Mouse (Mus musculus): ENCODE results near the gene Abhd8. TPM values are rescaled to one million over a fixed set of nuclear protein-coding genes. Genes with fewer than 3 reads are reported as not detected.

Gene Abhd8
- polyA plus RNA-seq (2016; fragmentation: Nextera tagmentation; extraction: Ambion mirVana), result 109 and 111 TPM in 2 replicates

DNA sequence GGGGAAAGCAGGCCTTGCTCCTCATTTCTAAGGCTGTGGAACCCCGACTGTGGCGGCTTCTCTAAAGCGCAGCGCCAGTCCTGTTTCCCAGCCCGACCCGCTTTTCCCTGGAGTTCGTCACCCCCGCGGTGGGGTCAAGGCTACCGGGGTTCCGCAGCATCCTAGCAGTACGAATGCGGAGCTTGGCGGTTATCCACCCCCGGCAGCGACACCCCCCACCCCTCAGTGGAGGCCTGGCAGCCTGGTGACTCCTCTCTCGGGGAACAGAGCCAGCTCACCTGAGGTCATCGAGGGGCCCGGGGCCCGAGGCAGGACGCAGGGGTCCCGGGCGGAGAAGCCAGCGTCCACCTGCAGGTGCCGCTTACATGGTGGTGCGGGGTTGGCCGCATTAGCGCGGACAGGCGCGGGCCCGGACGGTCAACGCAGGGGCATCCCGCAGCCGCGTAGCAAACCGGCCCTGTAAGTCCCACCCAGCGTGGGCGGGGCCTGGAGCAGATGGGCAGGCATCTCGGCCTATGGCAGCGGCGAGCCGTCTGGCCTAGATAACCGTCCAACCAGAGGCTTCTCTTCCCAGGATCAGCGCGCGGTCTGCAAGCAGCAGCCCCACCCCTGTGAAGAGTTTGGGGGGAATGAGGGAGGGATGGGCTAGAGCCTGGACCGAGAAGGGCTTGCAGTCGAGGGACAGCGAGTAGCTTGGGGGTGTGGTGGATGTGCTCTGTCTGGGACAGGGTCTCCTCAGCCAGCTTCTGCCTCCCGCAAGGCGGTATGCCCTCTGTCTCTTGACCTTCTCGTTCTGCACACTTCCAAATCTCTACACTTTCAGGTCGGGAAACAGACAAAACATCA, at the start of gene Abhd8:
Gene Abhd8 (minus strand): TSS at position 468 of the 846 bp plus-strand sequence.
- Histone ChIP-seq H3K9ac (replicated peaks) (peak within 1 kb of the TSS; percentile 91), H3K27ac (replicated peaks) (peak within 1 kb of the TSS; percentile 74), H3K4me2 (replicated peaks) (peak within 1 kb of the TSS; percentile 90), H3K4me1 (peaks cover 37% of the 10 kb centered on the region), H3K36me3 (peaks cover 35% of the 10 kb centered on the region), H3K9me3 (no peaks in the 10 kb centered on the region), H3K4me3 (peak within 1 kb of the TSS; percentile 84), H3K27me3 (no peaks in the 10 kb centered on the region)
- WGBS, result 1% methylated on average over 52 of the region's 55 CpGs
- peak; percentile 83 for ATAC-seq (ENCODE audit: low FRiP score, low read depth)

DNA sequence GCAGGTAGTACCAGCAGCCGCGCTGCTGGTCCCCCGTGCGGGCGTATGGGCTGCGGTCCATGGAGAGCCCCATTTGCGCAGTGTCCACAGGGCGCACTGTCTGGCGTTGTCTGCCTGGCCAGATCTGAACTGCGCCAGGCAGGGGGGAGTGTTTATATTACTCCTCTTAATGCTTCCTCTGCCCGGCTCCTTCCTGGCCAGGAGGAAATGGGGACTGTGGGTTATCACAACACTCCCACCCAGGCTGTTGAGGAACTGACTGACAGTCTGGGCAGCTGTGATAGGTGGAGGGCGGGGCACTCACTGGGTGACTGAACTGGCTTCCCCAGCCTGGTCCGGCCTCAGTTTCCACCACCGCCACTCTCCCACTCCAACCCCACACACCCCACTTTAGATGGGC, 48.2 kb upstream of the Abhd8 start, which contains the start of gene Plvap:
Gene Plvap (minus strand): TSS at position 109 of the 400 bp plus-strand sequence.
- H3K9ac ChIP-seq (replicated peaks), result no peak within 1 kb of the TSS
- H3K4me2 ChIP-seq (replicated peaks), result no peak within 1 kb of the TSS
- no peaks in the 10 kb centered on the region for H3K9me3 ChIP-seq
- H3K4me3 ChIP-seq, result no peak within 1 kb of the TSS
- 71% methylated on average over 14 of the region's 14 CpGs for WGBS
- H3K4me1 ChIP-seq, result peaks cover 9% of the 10 kb centered on the region
- no peak for ATAC-seq (ENCODE audit: low FRiP score, low read depth)
- H3K27me3 ChIP-seq, result peaks cover 52% of the 10 kb centered on the region
- H3K27ac ChIP-seq (replicated peaks), result no peak within 1 kb of the TSS
- H3K36me3 ChIP-seq, result no peaks in the 10 kb centered on the region

DNA sequence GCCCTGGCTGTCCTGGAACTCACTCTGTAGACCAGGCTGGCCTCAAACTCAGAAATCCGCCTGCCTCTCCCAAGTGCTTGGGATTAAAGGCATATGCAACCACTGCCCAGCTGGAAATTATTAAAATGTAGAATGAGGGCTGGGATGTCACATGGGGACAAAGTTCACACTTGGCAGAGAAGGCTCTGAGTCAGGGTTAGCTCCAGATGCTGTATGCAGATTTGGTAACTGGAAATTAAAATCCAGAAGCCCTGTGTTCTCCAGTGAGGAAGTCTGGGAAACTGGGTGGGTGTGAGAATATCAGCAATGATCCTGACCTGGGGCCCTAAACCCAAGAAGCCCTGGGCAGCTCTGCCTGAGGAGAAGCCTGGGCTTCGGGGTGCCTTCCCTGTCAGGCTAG, 45.9 kb upstream of the Abhd8 start:
- Histone ChIP-seq H3K4me2 (replicated peaks) (no peak overlapping the region), H3K27ac (replicated peaks) (no peak overlapping the region), H3K36me3 (no peaks in the 10 kb centered on the region), H3K27me3 (peaks cover 74% of the 10 kb centered on the region), H3K4me1 (peaks cover 9% of the 10 kb centered on the region), H3K9me3 (no peaks in the 10 kb centered on the region), H3K4me3 (no peak overlapping the region), H3K9ac (replicated peaks) (no peak overlapping the region)
- no peak for ATAC-seq (ENCODE audit: low FRiP score, low read depth)
- WGBS, result 65% methylated on average over 2 of the region's 2 CpGs

DNA sequence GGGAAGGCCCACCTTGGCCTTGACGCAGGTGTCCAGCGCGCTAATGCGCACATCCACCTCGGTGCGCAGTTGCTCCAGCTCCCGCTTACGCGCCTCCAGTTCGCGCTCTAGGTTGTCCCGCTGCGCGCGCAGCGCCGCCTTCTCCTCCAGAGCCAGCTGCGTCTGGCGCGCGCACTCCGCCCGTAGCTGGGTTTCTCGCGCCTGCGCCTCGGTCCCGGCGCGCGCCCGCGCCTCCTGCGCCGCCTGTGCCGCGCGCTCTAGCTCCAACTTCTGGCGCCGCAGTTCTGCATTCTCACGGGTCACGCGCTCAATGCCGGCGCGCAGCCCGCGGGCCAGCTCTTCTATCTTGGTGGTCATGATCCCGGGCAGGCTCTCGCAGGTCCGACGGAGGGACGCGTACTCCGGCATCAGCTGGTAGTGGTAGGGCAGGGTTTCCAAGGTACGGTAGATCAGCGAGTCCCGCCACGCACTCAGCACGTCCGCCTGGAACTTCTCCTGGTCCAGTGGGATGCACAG, 44.2 kb upstream of the Abhd8 start:
- under 1% methylated on average over 61 of the region's 61 CpGs for WGBS
- H3K9ac ChIP-seq (replicated peaks), result no peak overlapping the region
- ATAC-seq (ENCODE audit: low FRiP score, low read depth), result peak; percentile 59

DNA sequence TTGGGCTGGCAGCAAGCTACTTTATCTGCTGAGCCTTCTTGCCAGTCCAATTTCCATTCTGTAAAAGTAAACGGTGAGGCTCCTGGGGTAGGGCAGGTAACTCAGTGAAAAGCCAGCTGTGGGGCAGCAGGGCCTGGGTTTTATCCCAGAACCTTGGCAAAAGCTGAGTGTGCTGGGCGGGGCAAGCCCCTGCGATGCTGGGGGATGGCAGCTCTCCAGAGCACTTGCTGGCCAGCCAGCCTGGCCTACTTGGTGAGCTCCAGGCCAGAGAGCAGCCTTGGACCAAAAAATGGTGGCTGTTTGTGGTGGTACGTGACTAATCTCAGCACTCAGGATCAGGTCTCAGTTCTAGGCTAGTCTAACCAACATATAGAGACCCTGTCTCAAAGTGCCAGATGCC, 42.5 kb upstream of the Abhd8 start:
- H3K27me3 ChIP-seq, result peaks cover 65% of the 10 kb centered on the region
- no peak for ATAC-seq (ENCODE audit: low FRiP score, low read depth)
- H3K9me3 ChIP-seq, result no peaks in the 10 kb centered on the region
- no peak overlapping the region for H3K9ac ChIP-seq (replicated peaks)
- H3K27ac ChIP-seq (replicated peaks), result no peak overlapping the region
- WGBS, result 81% methylated on average over 4 of the region's 4 CpGs
- H3K4me2 ChIP-seq (replicated peaks), result no peak overlapping the region
- peaks cover 9% of the 10 kb centered on the region for H3K4me1 ChIP-seq
- H3K36me3 ChIP-seq, result no peaks in the 10 kb centered on the region
- H3K4me3 ChIP-seq, result no peak overlapping the region

More for the DNA sequence above, 44.2 kb upstream of the Abhd8 start:
- Histone ChIP-seq H3K27ac (replicated peaks) (no peak overlapping the region), H3K36me3 (no peaks in the 10 kb centered on the region), H3K4me3 (peak overlapping the region; percentile 39), H3K9me3 (no peaks in the 10 kb centered on the region), H3K4me1 (peaks cover 9% of the 10 kb centered on the region), H3K4me2 (replicated peaks) (peak overlapping the region; percentile 56), H3K27me3 (peaks cover 75% of the 10 kb centered on the region)

DNA sequence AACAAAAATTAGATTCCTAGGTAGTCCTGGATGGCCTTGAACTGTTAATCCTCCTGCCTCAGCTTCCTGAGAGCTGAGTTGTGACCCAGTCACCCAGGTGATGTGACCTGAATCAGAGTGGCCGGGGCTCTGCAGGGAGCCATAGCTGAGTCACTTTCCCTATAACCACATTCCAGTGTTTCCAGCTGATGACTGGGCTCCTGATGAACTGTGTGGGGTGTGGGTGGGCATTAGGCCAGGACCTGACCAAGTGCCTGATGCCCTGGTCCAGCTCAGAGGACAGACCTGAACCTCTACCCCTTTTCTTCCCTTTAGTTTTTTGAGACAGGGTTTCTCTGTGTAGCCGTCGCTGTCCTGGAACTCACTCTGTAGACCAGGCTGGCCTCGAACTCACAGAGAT, 41.9 kb upstream of the Abhd8 start:
- peaks cover 59% of the 10 kb centered on the region for H3K27me3 ChIP-seq
- H3K4me1 ChIP-seq, result peaks cover 9% of the 10 kb centered on the region
- no peak overlapping the region for H3K27ac ChIP-seq (replicated peaks)
- no peak for ATAC-seq (ENCODE audit: low FRiP score, low read depth)
- no peaks in the 10 kb centered on the region for H3K9me3 ChIP-seq
- H3K36me3 ChIP-seq, result no peaks in the 10 kb centered on the region
- no peak overlapping the region for H3K4me2 ChIP-seq (replicated peaks)
- 96% methylated on average over 4 of the region's 4 CpGs for WGBS
- no peak overlapping the region for H3K9ac ChIP-seq (replicated peaks)
- no peak overlapping the region for H3K4me3 ChIP-seq

DNA sequence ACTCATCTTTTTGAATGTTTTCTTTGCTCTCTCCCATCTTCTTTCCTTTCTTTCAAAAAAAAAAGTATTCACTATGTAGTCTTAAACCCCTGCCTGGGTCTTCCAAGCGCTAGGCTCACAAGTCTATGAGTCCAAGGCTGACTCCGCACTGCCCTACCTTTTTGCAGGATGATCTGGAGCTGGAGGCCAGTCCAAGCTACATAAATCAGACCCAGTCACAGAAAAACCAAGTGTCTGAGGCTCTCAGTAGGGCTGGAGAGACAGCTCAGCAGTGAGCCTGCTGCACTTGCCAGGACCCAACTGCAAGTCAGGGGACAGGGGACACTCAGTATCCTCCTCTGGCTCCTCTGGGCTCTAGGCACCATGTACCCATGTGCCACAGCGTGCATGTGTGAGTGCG, 40.9 kb upstream of the Abhd8 start:
- peaks cover 49% of the 10 kb centered on the region for H3K27me3 ChIP-seq
- H3K4me3 ChIP-seq, result no peak overlapping the region
- H3K36me3 ChIP-seq, result no peaks in the 10 kb centered on the region
- no peak overlapping the region for H3K9ac ChIP-seq (replicated peaks)
- no peaks in the 10 kb centered on the region for H3K9me3 ChIP-seq
- H3K27ac ChIP-seq (replicated peaks), result no peak overlapping the region
- ATAC-seq (ENCODE audit: low FRiP score, low read depth), result no peak
- no peak overlapping the region for H3K4me2 ChIP-seq (replicated peaks)
- H3K4me1 ChIP-seq, result peaks cover 9% of the 10 kb centered on the region
- 83% methylated on average over 4 of the region's 4 CpGs for WGBS

DNA sequence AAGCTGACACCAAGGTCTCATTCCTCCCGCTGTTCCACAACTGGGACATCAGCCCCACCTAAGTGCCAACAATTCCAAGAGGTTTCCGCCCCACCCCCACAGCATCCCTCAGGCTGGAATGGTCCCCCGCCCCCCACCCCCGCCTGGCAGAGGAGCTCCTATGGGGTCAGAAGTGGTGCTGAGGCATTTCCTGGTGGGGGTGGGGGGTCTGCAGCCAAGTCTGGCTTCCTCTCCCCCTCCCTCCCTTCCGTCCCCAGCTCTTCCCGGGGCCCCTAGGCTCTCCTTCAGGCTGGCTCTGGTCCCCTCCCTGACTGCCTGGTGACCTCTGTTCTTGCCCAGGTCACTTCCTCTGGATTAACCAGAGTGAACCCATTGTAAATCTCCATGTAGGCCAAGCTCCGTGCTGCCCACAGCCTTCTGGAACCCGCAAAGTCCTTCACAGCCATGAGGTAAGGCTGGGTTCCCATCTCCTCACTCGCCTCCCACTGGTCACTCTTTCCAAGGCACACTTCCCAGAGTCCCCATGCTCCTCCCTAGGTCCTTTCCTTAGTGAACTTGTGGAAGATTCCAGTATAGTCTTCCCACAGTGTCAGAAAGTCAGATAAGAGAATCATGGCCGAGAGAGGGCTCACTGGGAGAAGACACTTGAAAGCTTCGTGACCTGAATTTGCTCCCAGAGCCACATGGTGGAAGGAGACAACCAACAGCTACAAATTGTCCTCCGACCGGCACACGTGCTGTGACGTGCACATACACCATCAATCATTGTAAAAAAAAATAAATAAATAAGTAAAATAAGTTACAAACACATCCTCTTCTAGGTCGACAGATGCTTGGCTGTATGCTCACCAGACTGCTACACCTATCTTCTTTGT, 35.6 kb upstream of the Abhd8 start:
- Histone ChIP-seq H3K36me3 (peaks cover 1% of the 10 kb centered on the region; the same call in 1 of the 2 replicates), H3K4me1 (peaks cover 21% of the 10 kb centered on the region), H3K27me3 (peaks cover 6% of the 10 kb centered on the region; the same call in 1 of the 2 replicates), H3K4me3 (no peak overlapping the region), H3K9me3 (no peaks in the 10 kb centered on the region), H3K27ac (replicated peaks) (no peak overlapping the region), H3K9ac (replicated peaks) (no peak overlapping the region), H3K4me2 (replicated peaks) (no peak overlapping the region)
- ATAC-seq (ENCODE audit: low FRiP score, low read depth), result no peak
- 46% methylated on average over 16 of the region's 16 CpGs for WGBS

DNA sequence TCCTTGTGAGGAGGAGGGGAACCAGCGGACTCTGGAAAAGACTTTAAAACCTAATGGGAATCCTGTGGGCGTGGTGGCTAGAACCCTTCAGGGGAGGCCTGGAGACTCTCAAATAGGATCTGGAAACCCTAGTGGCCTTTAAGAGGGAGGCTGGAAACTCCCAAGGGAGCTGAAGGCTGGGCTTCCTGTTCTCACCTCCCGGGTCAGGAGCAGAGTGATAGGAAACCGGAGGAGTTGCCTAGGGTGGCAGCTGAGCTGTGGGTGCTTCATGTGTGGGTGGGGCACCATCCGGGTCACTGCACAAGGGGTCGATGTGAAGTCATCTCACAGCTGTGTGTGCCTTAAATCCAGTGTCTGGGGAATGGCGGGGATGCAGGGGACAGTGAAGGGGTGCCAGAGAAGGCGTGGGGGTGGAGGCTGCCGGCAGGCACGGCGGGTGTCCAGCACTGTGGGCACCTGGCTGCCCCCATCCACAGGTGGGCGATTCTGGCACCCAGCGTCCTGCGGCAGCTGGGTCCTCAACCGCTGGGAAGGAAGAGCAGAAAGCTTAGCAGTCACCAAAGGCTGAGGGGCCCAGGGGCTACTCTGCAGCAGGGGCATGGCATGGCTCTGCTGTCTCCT, 34.5 kb upstream of the Abhd8 start:
- WGBS, result 27% methylated on average over 15 of the region's 15 CpGs
- peaks cover 21% of the 10 kb centered on the region for H3K4me1 ChIP-seq
- H3K4me2 ChIP-seq (replicated peaks), result no peak overlapping the region
- peaks cover 9% of the 10 kb centered on the region for H3K36me3 ChIP-seq
- no peak for ATAC-seq (ENCODE audit: low FRiP score, low read depth)
- no peaks in the 10 kb centered on the region for H3K9me3 ChIP-seq
- no peak overlapping the region for H3K9ac ChIP-seq (replicated peaks)
- no peak overlapping the region for H3K27ac ChIP-seq (replicated peaks)
- H3K4me3 ChIP-seq, result no peak overlapping the region
- peaks cover 6% of the 10 kb centered on the region; the same call in 1 of the 2 replicates for H3K27me3 ChIP-seq

DNA sequence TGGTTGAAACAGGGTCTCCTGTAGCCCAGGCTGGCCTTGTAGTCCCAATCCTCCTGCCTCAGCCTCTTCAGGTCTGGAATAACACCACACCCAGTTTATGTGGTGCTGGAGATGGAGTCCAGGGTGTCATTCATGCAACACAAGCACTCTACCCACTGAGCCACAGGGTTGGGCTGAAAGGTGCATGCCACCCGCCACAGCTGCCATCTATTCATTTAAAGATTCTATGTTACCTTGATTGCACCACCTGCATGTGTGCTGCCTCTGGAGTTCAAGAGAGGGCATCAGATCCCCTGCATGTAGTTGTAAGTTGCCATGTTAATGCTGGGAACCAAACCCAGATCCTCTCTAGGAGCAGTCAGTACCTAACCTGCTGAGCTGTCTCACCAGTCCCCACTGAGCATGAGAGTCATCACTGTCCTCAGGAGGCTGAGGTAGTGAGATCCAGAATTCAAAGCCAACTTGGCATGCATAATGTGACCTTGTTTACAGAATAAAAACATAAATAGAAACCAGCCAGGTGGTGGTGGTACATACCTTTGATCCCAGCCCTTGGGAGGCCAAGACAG, 33.7 kb upstream of the Abhd8 start:
- Histone ChIP-seq H3K4me2 (replicated peaks) (no peak overlapping the region), H3K27me3 (peaks cover 6% of the 10 kb centered on the region; the same call in 1 of the 2 replicates), H3K9ac (replicated peaks) (no peak overlapping the region), H3K4me1 (peaks cover 21% of the 10 kb centered on the region), H3K36me3 (peaks cover 17% of the 10 kb centered on the region), H3K27ac (replicated peaks) (no peak overlapping the region), H3K9me3 (no peaks in the 10 kb centered on the region), H3K4me3 (no peak overlapping the region)
- ATAC-seq (ENCODE audit: low FRiP score, low read depth), result no peak
- WGBS, result 91% methylated on average over 1 of the region's 1 CpGs

DNA sequence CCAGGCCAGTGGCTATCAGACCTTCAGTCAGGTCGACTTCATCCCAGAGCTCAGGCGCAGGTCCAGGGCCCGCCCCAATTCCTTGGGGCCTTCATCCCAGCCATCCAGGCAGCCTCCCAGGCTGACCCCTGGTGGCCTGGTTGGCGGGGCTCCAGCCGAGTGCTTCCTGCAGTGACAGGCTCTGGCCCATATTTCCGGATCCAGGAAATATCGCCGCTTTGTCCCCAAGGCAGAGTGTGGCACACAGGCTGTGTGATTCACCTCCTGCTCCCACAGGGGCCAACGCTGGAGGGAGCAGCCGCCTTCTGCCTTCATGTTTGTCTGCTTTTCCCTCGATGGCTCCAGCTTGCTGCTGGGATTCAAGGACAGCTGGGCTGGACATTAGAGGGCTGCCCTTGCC, 33.0 kb upstream of the Abhd8 start:
- Histone ChIP-seq H3K27me3 (peaks cover 6% of the 10 kb centered on the region; the same call in 1 of the 2 replicates), H3K9me3 (no peaks in the 10 kb centered on the region), H3K27ac (replicated peaks) (no peak overlapping the region), H3K9ac (replicated peaks) (no peak overlapping the region), H3K36me3 (peaks cover 24% of the 10 kb centered on the region), H3K4me3 (no peak overlapping the region), H3K4me1 (peaks cover 21% of the 10 kb centered on the region), H3K4me2 (replicated peaks) (no peak overlapping the region)
- WGBS, result 51% methylated on average over 11 of the region's 11 CpGs
- no peak for ATAC-seq (ENCODE audit: low FRiP score, low read depth)

Measured in midbrain, embryonic 12.5 days (tissue).